Mouse (Mus musculus): ENCODE results near the gene Tmem150c. TPM values are rescaled to one million over a fixed set of nuclear protein-coding genes. Genes with fewer than 3 reads are reported as not detected.

Gene Tmem150c
- polyA plus RNA-seq, 1 experiment from 2014 or later, result 4.9 TPM

- H3K4me3 ChIP-seq (ENCODE audit: low read depth, low read length), result no peak overlapping the region
- 0 out of 2 replicates have a peak, but pooled peaks cover 3% of the 10 kb centered on the region for H3K9me3 ChIP-seq (ENCODE audit: control insufficient read depth, low read depth, low read length)
- H3K4me2 ChIP-seq (replicated peaks; ENCODE audit: low read depth, low read length), result no peak overlapping the region
- H3K9ac ChIP-seq (replicated peaks; ENCODE audit: low read depth, low read length), result no peak overlapping the region
- H3K27ac ChIP-seq (ENCODE audit: low read length), result no peak overlapping the region
- H3K27me3 ChIP-seq (ENCODE audit: control insufficient read depth, insufficient read depth, low read length), result no peaks in the 10 kb centered on the region
- WGBS, result 87% methylated on average over 3 of the region's 3 CpGs
- 0 out of 2 replicates have a peak, but pooled peaks cover 7% of the 10 kb centered on the region for H3K4me1 ChIP-seq (ENCODE audit: control insufficient read depth, insufficient read depth, low read length)
- no peak for ATAC-seq (ENCODE audit: insufficient number of reproducible peaks, insufficient read depth, low FRiP score, low read depth)
- no peaks in the 10 kb centered on the region for H3K36me3 ChIP-seq (ENCODE audit: control insufficient read depth, insufficient read depth, low read length)
Observed at GRCm38 (mm10) chr5:100049904-100050303, 109.7 kb downstream of the Tmem150c start.

DNA sequence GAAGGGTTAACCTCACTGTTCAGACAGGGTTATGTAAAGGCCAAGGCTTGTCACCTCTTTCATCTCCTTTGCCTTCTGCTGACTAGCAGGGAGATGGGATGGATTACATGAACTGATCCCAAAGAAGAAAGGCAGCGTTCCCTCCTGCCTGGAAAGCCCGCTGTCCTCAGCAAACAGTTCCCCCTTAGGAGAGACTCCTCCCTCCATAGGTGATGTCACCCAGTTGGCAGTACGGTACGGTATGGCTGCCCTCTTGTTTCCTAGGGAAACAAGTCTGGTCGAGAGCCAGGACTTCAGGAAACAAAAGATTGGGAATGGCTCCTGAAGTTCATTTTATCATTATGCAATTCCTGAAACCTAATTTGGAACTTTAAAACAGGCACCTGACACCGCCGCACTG, 111.7 kb downstream of the Tmem150c start:
- ATAC-seq (ENCODE audit: insufficient number of reproducible peaks, insufficient read depth, low FRiP score, low read depth), result 0 out of 2 replicates have a peak, but pooled peaks have one; percentile 54
- 52% methylated on average over 7 of the region's 7 CpGs for WGBS
- no peak overlapping the region for H3K9ac ChIP-seq (replicated peaks; ENCODE audit: low read depth, low read length)
- 0 out of 2 replicates have a peak, but pooled peaks cover 16% of the 10 kb centered on the region for H3K4me1 ChIP-seq (ENCODE audit: control insufficient read depth, insufficient read depth, low read length)
- H3K9me3 ChIP-seq (ENCODE audit: control insufficient read depth, low read depth, low read length), result 0 out of 2 replicates have a peak, but pooled peaks cover 3% of the 10 kb centered on the region
- H3K4me3 ChIP-seq (ENCODE audit: low read depth, low read length), result no peak overlapping the region
- H3K27me3 ChIP-seq (ENCODE audit: control insufficient read depth, insufficient read depth, low read length), result no peaks in the 10 kb centered on the region
- H3K4me2 ChIP-seq (replicated peaks; ENCODE audit: low read depth, low read length), result no peak overlapping the region
- no peak overlapping the region for H3K27ac ChIP-seq (ENCODE audit: low read length)
- no peaks in the 10 kb centered on the region for H3K36me3 ChIP-seq (ENCODE audit: control insufficient read depth, insufficient read depth, low read length)

DNA sequence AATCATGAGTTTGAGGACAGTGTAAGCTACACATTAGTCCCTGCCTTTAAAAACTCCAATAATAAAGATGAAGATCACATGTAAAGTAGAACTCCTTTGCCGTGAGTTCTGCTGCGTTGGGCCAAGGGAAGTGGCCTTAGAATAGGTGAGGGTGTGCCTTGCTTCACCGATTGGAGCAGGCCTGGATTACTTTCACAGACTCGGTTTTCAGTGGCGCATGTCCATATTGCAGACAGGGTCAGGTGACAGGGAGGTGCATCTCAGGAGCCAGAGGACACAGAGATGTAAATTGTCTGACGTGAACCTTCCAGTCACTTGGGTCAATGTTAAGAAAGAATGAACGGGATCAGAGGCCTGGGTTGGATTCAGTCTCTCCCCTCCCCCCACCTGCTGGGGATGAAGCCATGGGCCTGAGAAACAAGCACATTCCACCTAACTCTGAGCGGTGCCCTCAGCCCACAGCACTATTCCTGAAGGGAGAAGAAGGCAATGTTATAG, 112.4 kb downstream of the Tmem150c start:
- Histone ChIP-seq H3K27ac (ENCODE audit: low read length) (no peak overlapping the region), H3K4me3 (ENCODE audit: low read depth, low read length) (no peak overlapping the region), H3K9me3 (ENCODE audit: control insufficient read depth, low read depth, low read length) (0 out of 2 replicates have a peak, but pooled peaks cover 3% of the 10 kb centered on the region), H3K9ac (replicated peaks; ENCODE audit: low read depth, low read length) (no peak overlapping the region), H3K36me3 (ENCODE audit: control insufficient read depth, insufficient read depth, low read length) (no peaks in the 10 kb centered on the region), H3K27me3 (ENCODE audit: control insufficient read depth, insufficient read depth, low read length) (no peaks in the 10 kb centered on the region), H3K4me1 (ENCODE audit: control insufficient read depth, insufficient read depth, low read length) (0 out of 2 replicates have a peak, but pooled peaks cover 16% of the 10 kb centered on the region), H3K4me2 (replicated peaks; ENCODE audit: low read depth, low read length) (no peak overlapping the region)
- no peak for ATAC-seq (ENCODE audit: insufficient number of reproducible peaks, insufficient read depth, low FRiP score, low read depth)
- 57% methylated on average over 8 of the region's 8 CpGs for WGBS

- Histone ChIP-seq H3K4me3 (ENCODE audit: low read depth, low read length) (no peak overlapping the region), H3K4me2 (replicated peaks; ENCODE audit: low read depth, low read length) (no peak overlapping the region), H3K9ac (replicated peaks; ENCODE audit: low read depth, low read length) (no peak overlapping the region), H3K36me3 (ENCODE audit: control insufficient read depth, insufficient read depth, low read length) (no peaks in the 10 kb centered on the region), H3K27me3 (ENCODE audit: control insufficient read depth, insufficient read depth, low read length) (no peaks in the 10 kb centered on the region), H3K9me3 (ENCODE audit: control insufficient read depth, low read depth, low read length) (no peaks in the 10 kb centered on the region), H3K4me1 (ENCODE audit: control insufficient read depth, insufficient read depth, low read length) (0 out of 2 replicates have a peak, but pooled peaks cover 16% of the 10 kb centered on the region), H3K27ac (ENCODE audit: low read length) (no peak overlapping the region)
- ATAC-seq (ENCODE audit: insufficient number of reproducible peaks, insufficient read depth, low FRiP score, low read depth), result no peak
- WGBS, result 80% methylated on average over 3 of the region's 3 CpGs
Observed at GRCm38 (mm10) chr5:100046096-100046495, 113.5 kb downstream of the Tmem150c start.

- Histone ChIP-seq H3K4me1 (ENCODE audit: control insufficient read depth, insufficient read depth, low read length) (peaks cover 19% of the 10 kb centered on the region; the same call in 1 of the 2 replicates), H3K4me2 (replicated peaks; ENCODE audit: low read depth, low read length) (no peak overlapping the region), H3K4me3 (ENCODE audit: low read depth, low read length) (no peak overlapping the region), H3K27me3 (ENCODE audit: control insufficient read depth, insufficient read depth, low read length) (no peaks in the 10 kb centered on the region), H3K9me3 (ENCODE audit: control insufficient read depth, low read depth, low read length) (no peaks in the 10 kb centered on the region), H3K9ac (replicated peaks; ENCODE audit: low read depth, low read length) (no peak overlapping the region), H3K36me3 (ENCODE audit: control insufficient read depth, insufficient read depth, low read length) (no peaks in the 10 kb centered on the region), H3K27ac (ENCODE audit: low read length) (no peak overlapping the region)
- 75% methylated on average over 5 of the region's 5 CpGs for WGBS
- ATAC-seq (ENCODE audit: insufficient number of reproducible peaks, insufficient read depth, low FRiP score, low read depth), result no peak
Observed at GRCm38 (mm10) chr5:100044621-100045020, 115.0 kb downstream of the Tmem150c start.

DNA sequence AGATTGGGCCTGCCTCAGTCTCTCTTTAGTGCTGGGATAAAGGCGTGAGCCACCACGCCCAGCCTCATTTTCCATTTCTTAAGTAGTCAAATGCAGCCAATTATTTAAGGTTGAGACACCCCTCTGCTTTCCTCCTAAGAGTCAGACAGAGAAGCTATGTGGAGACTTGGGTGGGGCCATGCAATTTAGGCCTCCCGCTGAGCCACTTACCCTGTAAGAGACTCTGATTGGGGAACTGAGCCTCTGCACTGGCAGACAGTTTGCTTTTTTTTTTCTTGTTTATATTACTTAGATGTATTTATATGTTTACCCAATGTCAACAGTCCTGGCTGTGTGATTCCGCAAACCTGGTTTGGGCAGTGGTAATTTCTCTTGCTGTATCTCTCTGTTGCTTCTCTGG, 115.6 kb downstream of the Tmem150c start:
- H3K4me1 ChIP-seq (ENCODE audit: control insufficient read depth, insufficient read depth, low read length), result peaks cover 19% of the 10 kb centered on the region; the same call in 1 of the 2 replicates
- WGBS, result 72% methylated on average over 4 of the region's 4 CpGs

GRCm38 (mm10) chr5:100043361-100043760, 116.2 kb downstream of the Tmem150c start:
- Histone ChIP-seq H3K9me3 (ENCODE audit: control insufficient read depth, low read depth, low read length) (no peaks in the 10 kb centered on the region), H3K4me1 (ENCODE audit: control insufficient read depth, insufficient read depth, low read length) (peaks cover 19% of the 10 kb centered on the region; the same call in 1 of the 2 replicates), H3K4me2 (replicated peaks; ENCODE audit: low read depth, low read length) (no peak overlapping the region), H3K4me3 (ENCODE audit: low read depth, low read length) (no peak overlapping the region), H3K36me3 (ENCODE audit: control insufficient read depth, insufficient read depth, low read length) (no peaks in the 10 kb centered on the region), H3K9ac (replicated peaks; ENCODE audit: low read depth, low read length) (no peak overlapping the region), H3K27ac (ENCODE audit: low read length) (no peak overlapping the region), H3K27me3 (ENCODE audit: control insufficient read depth, insufficient read depth, low read length) (no peaks in the 10 kb centered on the region)
- ATAC-seq (ENCODE audit: insufficient number of reproducible peaks, insufficient read depth, low FRiP score, low read depth), result no peak
- 77% methylated on average over 5 of the region's 5 CpGs for WGBS

More for the DNA sequence above, 115.6 kb downstream of the Tmem150c start:
- H3K9me3 ChIP-seq (ENCODE audit: control insufficient read depth, low read depth, low read length), result no peaks in the 10 kb centered on the region
- H3K27me3 ChIP-seq (ENCODE audit: control insufficient read depth, insufficient read depth, low read length), result no peaks in the 10 kb centered on the region
- H3K27ac ChIP-seq (ENCODE audit: low read length), result no peak overlapping the region
- H3K4me3 ChIP-seq (ENCODE audit: low read depth, low read length), result no peak overlapping the region
- H3K4me2 ChIP-seq (replicated peaks; ENCODE audit: low read depth, low read length), result no peak overlapping the region
- no peaks in the 10 kb centered on the region for H3K36me3 ChIP-seq (ENCODE audit: control insufficient read depth, insufficient read depth, low read length)
- H3K9ac ChIP-seq (replicated peaks; ENCODE audit: low read depth, low read length), result no peak overlapping the region
- no peak for ATAC-seq (ENCODE audit: insufficient number of reproducible peaks, insufficient read depth, low FRiP score, low read depth)

GRCm38 (mm10) chr5:100042467-100042866, 117.1 kb downstream of the Tmem150c start:
- Histone ChIP-seq H3K27me3 (ENCODE audit: control insufficient read depth, insufficient read depth, low read length) (no peaks in the 10 kb centered on the region), H3K4me3 (ENCODE audit: low read depth, low read length) (no peak overlapping the region), H3K9ac (replicated peaks; ENCODE audit: low read depth, low read length) (no peak overlapping the region), H3K4me1 (ENCODE audit: control insufficient read depth, insufficient read depth, low read length) (peaks cover 17% of the 10 kb centered on the region), H3K9me3 (ENCODE audit: control insufficient read depth, low read depth, low read length) (no peaks in the 10 kb centered on the region), H3K36me3 (ENCODE audit: control insufficient read depth, insufficient read depth, low read length) (peaks cover 2% of the 10 kb centered on the region; the same call in 1 of the 2 replicates), H3K27ac (ENCODE audit: low read length) (no peak overlapping the region), H3K4me2 (replicated peaks; ENCODE audit: low read depth, low read length) (no peak overlapping the region)
- no peak for ATAC-seq (ENCODE audit: insufficient number of reproducible peaks, insufficient read depth, low FRiP score, low read depth)
- WGBS, result 90% methylated on average over 8 of the region's 8 CpGs

GRCm38 (mm10) chr5:100041272-100041671, 118.3 kb downstream of the Tmem150c start:
- Histone ChIP-seq H3K27ac (ENCODE audit: low read length) (no peak overlapping the region), H3K27me3 (ENCODE audit: control insufficient read depth, insufficient read depth, low read length) (no peaks in the 10 kb centered on the region), H3K4me3 (ENCODE audit: low read depth, low read length) (no peak overlapping the region; the same call in 1 of the 2 replicates), H3K9ac (replicated peaks; ENCODE audit: low read depth, low read length) (no peak overlapping the region), H3K4me1 (ENCODE audit: control insufficient read depth, insufficient read depth, low read length) (peaks cover 17% of the 10 kb centered on the region), H3K9me3 (ENCODE audit: control insufficient read depth, low read depth, low read length) (no peaks in the 10 kb centered on the region), H3K36me3 (ENCODE audit: control insufficient read depth, insufficient read depth, low read length) (peaks cover 10% of the 10 kb centered on the region; the same call in 1 of the 2 replicates), H3K4me2 (replicated peaks; ENCODE audit: low read depth, low read length) (peak overlapping the region; percentile 79; the same call in 1 of the 2 replicates)
- no peak for ATAC-seq (ENCODE audit: insufficient number of reproducible peaks, insufficient read depth, low FRiP score, low read depth)
- 77% methylated on average over 4 of the region's 4 CpGs for whole genome bisulfite sequencing
